Mouse (Mus musculus) kidney, postnatal 0 days (tissue): Measurements from ENCODE around the gene Vmn2r10. TPM values are rescaled to one million over a fixed set of nuclear protein-coding genes. Genes with fewer than 3 reads are reported as not detected.
"Not testable (repeated sequence)": the region's sequence is repeated elsewhere in the genome, so short reads cannot be mapped to it uniquely, and the experiment has no call there.

Source experiments
- ATAC-seq: fragments of 200-750 bp; cut with Nextera tagmentation; replicated peaks from 2 replicates; pipeline ENCODE4 v1.8.0; 2017; ENCODE audit warnings: low read depth, moderate number of reproducible peaks, moderate TSS enrichment, moderate library complexity; ENCODE audit not compliant: low FRiP score
- DNase-seq: peaks from one replicate; pipeline ENCODE4 v3.0.0-alpha.2; 2016; ENCODE audit warnings: low spot score
- H3K27ac ChIP-seq: fragments of 300-500 bp; sonication (generic); 2 replicates; pipeline ENCODE4 v1.5.1; 2014; ENCODE audit warnings: mild to moderate bottlenecking
- H3K27me3 ChIP-seq: fragments of 300-500 bp; sonication (generic); 2 replicates; pipeline ENCODE4 v1.6.1; 2014; ENCODE audit warnings: low read length, mixed read lengths; ENCODE audit not compliant: insufficient read depth
- H3K36me3 ChIP-seq: fragments of 300-500 bp; sonication (generic); 2 replicates; pipeline ENCODE4 v1.6.1; 2014; ENCODE audit warnings: low read length, mixed read lengths; ENCODE audit not compliant: insufficient read depth
- H3K4me1 ChIP-seq: fragments of 300-500 bp; sonication (generic); replicated peaks from 2 replicates; pipeline ENCODE4 v1.6.1; 2014; ENCODE audit warnings: antibody characterized with exemption, low read length, mixed read lengths; ENCODE audit not compliant: insufficient read depth
- H3K4me2 ChIP-seq: fragments of 300-500 bp; sonication (generic); 2 replicates; pipeline ENCODE4 v1.6.1; 2014; ENCODE audit warnings: mild to moderate bottlenecking, low read length, moderate library complexity, mixed read lengths
- H3K4me3 ChIP-seq: fragments of 300-500 bp; sonication (generic); replicated peaks from 2 replicates; pipeline ENCODE4 v1.5.1; 2014; ENCODE audit warnings: low read depth, low read length
- H3K9ac ChIP-seq: fragments of 300-500 bp; sonication (generic); 2 replicates; pipeline ENCODE4 v1.6.1; 2014; ENCODE audit warnings: low read depth, low read length
- H3K9me3 ChIP-seq: fragments of 300-500 bp; sonication (generic); replicated peaks from 2 replicates; pipeline ENCODE4 v1.6.1; 2016; ENCODE audit warnings: low read length, inconsistent platforms, mixed read lengths
- CTCF ChIP-seq: IDR thresholded peaks from 2 replicates; pipeline ENCODE4 v1.5.1; 2016; ENCODE audit warnings: antibody characterized with exemption, low read depth, mild to moderate bottlenecking, moderate library complexity
- WGBS: fragments of 180-500 bp; shearing (Covaris S2); extraction: QIAGEN DNeasy Blood & Tissue Kit; methylation state at CpG from one replicate; pipeline ENCODE4 v1.1.7; 2014; 5-methylcytosine and 5-hydroxymethylcytosine counted together
- polyA plus RNA-seq: library from polyadenylated mRNA; unstranded; fragments of >200 nt; fragmentation: Nextera tagmentation; extraction: Ambion mirVana; gene quantifications from 2 replicates; pipeline ENCODE4 v1.2.1, GENCODE M21; 2015

Vmn2r10 gene
- not detected in 2 replicates for polyA plus RNA-seq

- ATAC-seq = not testable (repeated sequence)
Measured at GRCm38 (mm10) chr5:109006427-109006826, at the start of gene Vmn2r10. TSS of gene Vmn2r10 (minus strand) at chr5:109006527.

DNA sequence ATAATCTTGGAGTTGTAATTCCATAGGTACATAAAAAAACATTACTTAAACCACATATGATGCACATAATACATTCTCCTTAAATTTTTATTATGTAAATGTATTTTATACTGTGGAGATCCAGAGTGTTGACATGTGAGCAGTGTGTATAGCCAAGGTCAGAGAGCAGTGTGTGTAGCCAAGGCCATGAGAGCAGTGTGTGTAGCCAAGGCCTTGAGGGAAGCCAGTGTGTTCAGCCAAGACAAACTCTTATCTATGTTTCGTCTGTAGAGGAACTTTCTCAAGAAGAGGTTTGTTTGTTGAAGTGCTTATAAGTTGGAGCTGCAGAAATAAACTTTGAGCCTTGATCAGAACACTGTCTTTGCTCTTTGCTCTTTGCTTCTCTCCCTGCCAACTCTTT, 49.0 kb upstream of the Vmn2r10 start:
- no peaks in the 10 kb centered on the region for H3K27me3 ChIP-seq
- H3K27ac ChIP-seq = no peak overlapping the region
- H3K4me1 ChIP-seq = no peaks in the 10 kb centered on the region
- H3K36me3 ChIP-seq = no peaks in the 10 kb centered on the region
- H3K9me3 ChIP-seq = no peaks in the 10 kb centered on the region
- WGBS = 79% methylated on average over 1 of the region's 1 CpGs
- DNase-seq (no peak), ATAC-seq (no peak)
- no peak for TF ChIP-seq CTCF
- H3K9ac ChIP-seq = no peak overlapping the region
- no peak overlapping the region for H3K4me3 ChIP-seq
- H3K4me2 ChIP-seq = no peak overlapping the region

More at GRCm38 (mm10) chr5:109006427-109006826, at the start of gene Vmn2r10:
- H3K27ac ChIP-seq, H3K4me1 ChIP-seq, H3K4me3 ChIP-seq, H3K4me2 ChIP-seq, DNase-seq, H3K27me3 ChIP-seq, H3K9ac ChIP-seq, H3K9me3 ChIP-seq, H3K36me3 ChIP-seq: not testable (repeated sequence)

GRCm38 (mm10) chr5:109032591-109032990, 26.3 kb upstream of the Vmn2r10 start:
- H3K4me1 ChIP-seq = no peaks in the 10 kb centered on the region
- no peak overlapping the region for H3K4me3 ChIP-seq
- DNase-seq (no peak), ATAC-seq (no peak)
- H3K27me3 ChIP-seq = no peaks in the 10 kb centered on the region
- H3K4me2 ChIP-seq = no peak overlapping the region
- no peaks in the 10 kb centered on the region; the same call in 1 of the 2 replicates for H3K9me3 ChIP-seq
- no peak overlapping the region for H3K9ac ChIP-seq
- no peak overlapping the region for H3K27ac ChIP-seq
- H3K36me3 ChIP-seq = no peaks in the 10 kb centered on the region
- peak; percentile 44 for TF ChIP-seq CTCF

- Histone ChIP-seq H3K27me3 (no peaks in the 10 kb centered on the region), H3K9ac (no peak overlapping the region), H3K9me3 (no peaks in the 10 kb centered on the region), H3K4me3 (no peak overlapping the region), H3K4me2 (no peak overlapping the region), H3K36me3 (no peaks in the 10 kb centered on the region), H3K27ac (no peak overlapping the region), H3K4me1 (no peaks in the 10 kb centered on the region)
- WGBS = 79% methylated on average over 3 of the region's 3 CpGs
- no peak for TF ChIP-seq CTCF
- DNase-seq (no peak), ATAC-seq (no peak)
Measured at GRCm38 (mm10) chr5:108988924-108989323, 17.4 kb downstream of the Vmn2r10 start.

Other genes with a start within 250 kb of the Vmn2r10 start
- gene Rnf212, start 231.5 kb downstream of the Vmn2r10 start, polyA plus RNA-seq = not detected in 2 replicates
- gene Tmed11, start 211.2 kb downstream of the Vmn2r10 start, polyA plus RNA-seq = not detected in 2 replicates
- gene Vmn2r8, start 197.7 kb downstream of the Vmn2r10 start, polyA plus RNA-seq = not detected in 2 replicates
- not detected in 2 replicates for gene Vmn2r9, start 153.9 kb downstream of the Vmn2r10 start, polyA plus RNA-seq
- not detected in 2 replicates for gene Vmn2r11, start 53.0 kb upstream of the Vmn2r10 start, polyA plus RNA-seq
- not detected in 2 replicates for gene Vmn2r12, start 91.4 kb upstream of the Vmn2r10 start, polyA plus RNA-seq
- gene Vmn2r13, start 185.7 kb upstream of the Vmn2r10 start, polyA plus RNA-seq = not detected in 2 replicates
- not detected in 2 replicates for gene Vmn2r14, start 218.2 kb upstream of the Vmn2r10 start, polyA plus RNA-seq